Mouse (Mus musculus) ES-E14 (cell line): ENCODE data around the gene Crlf1. TPM values are rescaled to one million over a fixed set of nuclear protein-coding genes. Genes with fewer than 3 reads are reported as not detected.

Experiments used
- DNase-seq: peaks from one replicate; pipeline ENCODE4 v3.0.0-alpha.2; 2013; ENCODE audit warnings: low read depth, low spot score
- H3K27ac ChIP-seq: 2 replicates; pipeline ENCODE4 v1.5.1; 2012; ENCODE audit warnings: low read depth, mild to moderate bottlenecking, low read length, moderate library complexity, mixed read lengths; ENCODE audit not compliant: poor library complexity, insufficient read depth, severe bottlenecking
- H3K36me3 ChIP-seq: 2 replicates; pipeline ENCODE4 v1.6.1; 2012; ENCODE audit warnings: mild to moderate bottlenecking, low read length, moderate library complexity, mixed read lengths; ENCODE audit not compliant: control insufficient read depth, poor library complexity, insufficient read depth, severe bottlenecking
- H3K4me1 ChIP-seq, 2 experiments: fragments of 150-350 bp in 1 of 2; sonication (generic) in 1 of 2; 2 replicates each; pipeline ENCODE4 v1.6.1; 2012; ENCODE audit warnings: low read length in 2 of 2, mild to moderate bottlenecking in 1 of 2, mixed read lengths in 1 of 2; ENCODE audit not compliant: control insufficient read depth in 2 of 2, insufficient read depth in 2 of 2, poor library complexity in 1 of 2
- H3K4me3 ChIP-seq, 2 experiments: fragments of 150-350 bp in 1 of 2; sonication (generic) in 1 of 2; 2 replicates each; pipeline ENCODE4 v1.5.1; 2012; ENCODE audit warnings: low read length in 2 of 2, low read depth in 1 of 2, mild to moderate bottlenecking in 1 of 2, mixed read lengths in 1 of 2; ENCODE audit not compliant: insufficient read depth in 1 of 2, poor library complexity in 1 of 2, severe bottlenecking in 1 of 2
- H3K9ac ChIP-seq: 2 replicates; pipeline ENCODE4 v1.6.1; 2012; ENCODE audit warnings: low read depth, mild to moderate bottlenecking, low read length, mixed read lengths; ENCODE audit not compliant: poor library complexity, insufficient read depth, severe bottlenecking
- H3K9me3 ChIP-seq: fragments of 150-350 bp; sonication (generic); 2 replicates; pipeline ENCODE4 v1.6.1; 2012; ENCODE audit warnings: low read depth, mild to moderate bottlenecking, low read length; ENCODE audit not compliant: control insufficient read depth, insufficient read depth
- CHD2 ChIP-seq: IDR thresholded peaks from 2 replicates; pipeline ENCODE4 v1.6.1; 2014; ENCODE audit warnings: mild to moderate bottlenecking, low read depth, low read length, inconsistent platforms
- HCFC1 ChIP-seq: IDR thresholded peaks from 2 replicates; pipeline ENCODE4 v1.6.1; 2012; ENCODE audit warnings: low read length, inconsistent platforms, borderline replicate concordance; ENCODE audit not compliant: insufficient read depth
- MAFK ChIP-seq: IDR thresholded peaks from 2 replicates; pipeline ENCODE4 v1.6.1; 2014; ENCODE audit warnings: mild to moderate bottlenecking, low read depth, low read length, inconsistent platforms; ENCODE audit not compliant: insufficient read depth
- ZC3H11A ChIP-seq: IDR thresholded peaks from 2 replicates; pipeline ENCODE4 v1.6.1; 2012; ENCODE audit warnings: low read depth, mild to moderate bottlenecking, inconsistent platforms, low read length, borderline replicate concordance
- ZNF384 ChIP-seq: IDR thresholded peaks from 2 replicates; pipeline ENCODE4 v1.6.1; 2012; ENCODE audit warnings: low read depth, low read length, inconsistent platforms
- in situ Hi-C, 2 experiments: fragments of 600-800 bp; cut with MboI; formaldehyde crosslinking; loops; one replicate each; pipeline ENCODE4 v1.15.1; 2025; ENCODE audit warnings: low sequenced_read_pairs in 2 of 2, inconsistent platforms in 1 of 2; ENCODE audit not compliant: unreplicated experiment in 2 of 2
- total RNA-seq: library from RNA; depleted of rRNA; stranded (reverse); fragments of 300-350 nt; gene quantifications from 2 replicates; pipeline ENCODE4 v1.2.3, GENCODE M21; 2012

Gene Crlf1
- total RNA-seq, 1 experiment = 29.3 TPM

- Histone ChIP-seq H3K4me3 (no peak overlapping the region), H3K27ac (no peak overlapping the region), H3K9ac (no peak overlapping the region), H3K36me3 (no peaks in the 10 kb centered on the region; the same call in 1 of the 2 replicates), H3K9me3 (no peaks in the 10 kb centered on the region), H3K4me1 (peaks cover under 1 to 2% of the 10 kb centered on the region in 2 experiments; a peak in 2 of 4 replicates)
- TF ChIP-seq MAFK (no peak), HCFC1 (no peak), CHD2 (no peak), ZNF384 (no peak), ZC3H11A (no peak)
- DNase-seq = no peak
- in situ Hi-C loops = no loop called here
Observed at GRCm38 (mm10) chr8:70461765-70462515, 31.0 kb upstream of the Crlf1 start.

GRCm38 (mm10) chr8:70462516-70462813 lies 30.5 kb upstream of the Crlf1 start:
- Histone ChIP-seq H3K36me3 (no peaks in the 10 kb centered on the region; the same call in 1 of the 2 replicates), H3K4me3 (no peak overlapping the region), H3K9ac (no peak overlapping the region), H3K4me1 (peaks cover 3 to 5% of the 10 kb centered on the region in 2 experiments; a peak in 2 of 4 replicates), H3K9me3 (no peaks in the 10 kb centered on the region), H3K27ac (no peak overlapping the region)
- DNase-seq = no peak
- in situ Hi-C loops = no loop called here
- TF ChIP-seq MAFK (no peak), CHD2 (no peak), HCFC1 (no peak), ZNF384 (no peak), ZC3H11A (no peak)

GRCm38 (mm10) chr8:70463306-70463705 lies 29.7 kb upstream of the Crlf1 start:
- in situ Hi-C loops = no loop called here
- H3K36me3 ChIP-seq = no peaks in the 10 kb centered on the region; the same call in 1 of the 2 replicates
- DNase-seq = no peak
- H3K4me3 ChIP-seq = no peak overlapping the region
- peaks cover 3 to 6% of the 10 kb centered on the region in 2 experiments; a peak in 2 of 4 replicates for H3K4me1 ChIP-seq
- no peak overlapping the region for H3K27ac ChIP-seq
- TF ChIP-seq CHD2 (no peak), MAFK (no peak), HCFC1 (no peak), ZC3H11A (no peak), ZNF384 (no peak)
- H3K9ac ChIP-seq = no peak overlapping the region
- no peaks in the 10 kb centered on the region for H3K9me3 ChIP-seq

- Histone ChIP-seq H3K9ac (no peak overlapping the region), H3K4me3 (no peak overlapping the region), H3K36me3 (no peaks in the 10 kb centered on the region; the same call in 1 of the 2 replicates), H3K4me1 (peaks cover 3 to 6% of the 10 kb centered on the region in 2 experiments; a peak in 2 of 4 replicates), H3K27ac (no peak overlapping the region), H3K9me3 (no peaks in the 10 kb centered on the region)
- in situ Hi-C loops = no loop called here
- no peak for DNase-seq
- TF ChIP-seq ZC3H11A (no peak), CHD2 (no peak), MAFK (no peak), HCFC1 (no peak), ZNF384 (no peak)
Observed at GRCm38 (mm10) chr8:70464162-70464561, 28.8 kb upstream of the Crlf1 start.
